Mouse (Mus musculus): ENCODE data around the gene Metrn.

Gene Metrn

DNA sequence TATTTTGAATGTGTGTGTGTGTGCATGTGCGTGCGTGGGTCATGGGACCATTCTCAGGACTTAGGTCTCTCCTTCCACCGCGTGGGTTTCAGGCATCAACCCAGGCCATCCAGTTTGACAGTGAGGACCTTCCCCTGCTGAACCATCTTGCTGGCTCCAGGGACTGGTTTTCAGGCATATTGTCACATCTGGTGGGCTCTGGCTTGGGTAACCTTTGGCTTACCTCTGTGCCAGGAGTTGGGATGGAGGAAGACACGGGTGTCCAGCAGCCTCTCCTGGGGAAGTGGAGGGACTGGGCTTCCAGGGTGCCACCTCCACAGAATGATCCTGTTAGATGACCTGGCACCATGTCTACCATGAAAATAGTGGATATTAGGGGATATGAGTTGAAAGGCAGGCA is 19.0 kb downstream of the Metrn start:
- no peak for DNase-seq (ENCODE audit: low read depth in 1 of 2, low spot score in 2 of 2)

DNA sequence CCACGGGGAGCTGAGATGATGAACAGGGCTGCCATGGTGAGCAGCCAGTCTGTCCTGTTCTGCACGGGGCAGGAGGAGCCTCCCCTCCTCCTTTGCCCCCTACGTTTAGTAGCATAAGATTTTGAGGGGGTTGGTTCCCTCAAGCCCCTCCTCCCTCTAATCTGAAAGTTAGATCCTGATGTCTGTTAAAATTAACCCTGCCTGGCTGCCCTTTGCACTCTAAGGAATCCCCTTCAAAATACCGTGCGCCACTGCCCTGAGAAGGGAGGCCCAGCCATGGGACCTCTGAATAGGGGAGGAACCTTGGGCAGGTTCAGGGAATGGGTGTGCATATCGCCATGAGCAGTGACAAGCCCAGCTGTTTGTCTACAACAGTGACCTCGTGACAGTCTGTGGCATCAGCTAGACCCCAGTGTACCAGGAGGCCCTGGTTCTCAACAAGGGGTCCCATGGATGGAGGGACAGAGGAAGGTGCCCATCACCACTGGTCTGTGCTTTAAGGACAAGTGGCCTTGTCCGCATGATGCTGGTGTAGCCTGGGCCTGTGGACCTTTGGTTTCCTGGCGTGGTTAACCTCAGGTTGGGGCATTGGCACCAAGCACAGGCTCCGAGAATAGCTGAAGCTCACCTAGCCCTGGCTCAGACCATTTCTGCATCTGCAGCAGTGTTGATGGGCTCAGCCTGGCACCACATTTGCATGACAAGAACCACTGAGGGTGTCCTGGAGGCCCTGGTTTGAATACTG is 21.4 kb downstream of the Metrn start:
- no peak for DNase-seq (ENCODE audit: low read depth in 1 of 2, low spot score in 2 of 2)

DNA sequence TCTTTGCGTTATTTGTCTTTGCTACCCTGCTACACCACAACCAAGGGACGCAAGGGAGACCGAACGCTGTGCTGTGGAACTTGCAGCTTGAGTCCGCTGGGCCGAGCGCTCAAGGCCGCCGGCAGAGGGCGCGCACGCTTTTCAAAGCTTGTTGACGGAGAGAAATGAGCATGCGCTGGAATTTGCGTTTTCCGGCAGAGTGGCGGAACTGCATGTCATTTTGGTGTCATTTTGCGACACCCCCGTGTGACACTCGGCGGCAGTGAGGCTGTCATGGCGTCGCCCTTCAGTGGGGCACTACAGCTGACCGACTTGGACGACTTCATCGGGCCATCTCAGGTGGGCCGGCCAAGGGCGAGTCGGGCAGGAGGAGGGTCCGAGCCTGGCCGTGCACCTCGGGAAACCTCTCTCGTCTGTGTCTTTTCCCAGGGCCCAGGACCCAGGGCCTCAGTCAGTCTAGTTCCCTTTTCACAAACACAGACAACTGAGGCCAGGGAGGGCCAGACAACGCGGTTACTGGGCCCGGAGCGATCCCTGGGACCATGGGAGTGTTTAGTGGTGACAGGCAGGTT is 23.3 kb downstream of the Metrn start, which contains the start of gene Narfl:
Narfl (plus strand) TSS at position 228 of the 572 bp plus-strand sequence.
- DNase-seq (ENCODE audit: low read depth in 1 of 2, low spot score in 2 of 2) = peak; percentile 90 to 96

DNA sequence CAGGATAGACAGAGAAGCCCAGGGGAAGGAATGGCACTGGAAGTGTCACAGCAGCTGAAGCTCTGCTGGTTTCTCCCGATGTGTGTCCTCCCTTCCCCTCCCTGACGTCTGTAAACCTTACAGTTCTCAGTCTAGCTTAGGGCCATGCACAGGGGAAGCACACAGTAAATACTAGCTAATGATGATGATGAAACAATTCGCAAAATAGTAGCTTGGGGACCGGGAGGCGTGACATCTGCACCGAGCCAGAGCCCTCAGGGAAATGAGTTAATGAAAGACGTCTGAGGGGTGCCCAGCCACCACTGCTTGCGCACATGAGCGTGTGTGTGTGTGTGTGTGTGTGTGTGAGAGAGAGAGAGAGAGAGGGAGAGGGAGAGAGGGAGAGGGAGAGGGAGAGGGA is 27.6 kb downstream of the Metrn start:
- DNase-seq (ENCODE audit: low read depth in 1 of 2, low spot score in 2 of 2) = no peak

DNA sequence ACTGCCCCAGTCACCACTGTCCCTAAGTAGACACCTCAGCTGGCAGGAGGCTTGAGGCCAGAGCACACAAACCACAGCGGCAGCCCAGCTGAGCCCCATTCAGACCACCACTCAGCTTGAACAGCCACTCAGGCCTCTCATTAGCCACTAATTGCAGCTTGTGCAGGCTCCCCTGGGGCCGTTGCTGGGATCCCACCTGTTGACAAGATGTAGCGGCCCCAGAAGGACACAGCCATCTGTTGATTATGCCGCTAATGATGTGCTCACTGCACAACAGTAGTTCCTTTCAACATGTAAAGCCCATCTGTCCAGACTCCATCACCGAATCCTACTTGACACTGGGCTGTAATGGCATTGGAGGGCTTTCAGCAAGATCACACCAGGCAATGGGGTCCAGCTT is 31.1 kb downstream of the Metrn start:
- DNase-seq (ENCODE audit: low read depth in 1 of 2, low spot score in 2 of 2) = no peak

DNA sequence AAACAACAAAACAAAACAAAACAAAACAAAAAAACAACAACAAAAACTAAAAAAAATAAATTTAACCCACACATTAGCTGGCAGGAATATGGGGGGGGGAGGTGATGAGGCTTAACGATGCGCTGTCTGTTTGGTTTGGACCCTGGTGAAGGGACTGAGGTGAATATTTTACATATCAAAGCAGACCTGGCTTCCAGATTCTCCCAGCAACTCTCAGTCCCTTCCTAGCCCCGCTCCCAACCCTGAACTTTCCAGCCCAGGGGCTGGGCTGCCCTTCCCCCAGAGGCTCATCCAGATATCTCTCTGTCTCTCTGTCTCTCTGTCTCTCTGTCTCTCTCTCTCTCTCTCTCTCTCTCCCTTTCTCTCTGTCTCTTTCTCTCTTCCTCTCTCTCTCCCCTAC is 34.3 kb downstream of the Metrn start:
- no peak for DNase-seq (ENCODE audit: low read depth in 1 of 2, low spot score in 2 of 2)

DNA sequence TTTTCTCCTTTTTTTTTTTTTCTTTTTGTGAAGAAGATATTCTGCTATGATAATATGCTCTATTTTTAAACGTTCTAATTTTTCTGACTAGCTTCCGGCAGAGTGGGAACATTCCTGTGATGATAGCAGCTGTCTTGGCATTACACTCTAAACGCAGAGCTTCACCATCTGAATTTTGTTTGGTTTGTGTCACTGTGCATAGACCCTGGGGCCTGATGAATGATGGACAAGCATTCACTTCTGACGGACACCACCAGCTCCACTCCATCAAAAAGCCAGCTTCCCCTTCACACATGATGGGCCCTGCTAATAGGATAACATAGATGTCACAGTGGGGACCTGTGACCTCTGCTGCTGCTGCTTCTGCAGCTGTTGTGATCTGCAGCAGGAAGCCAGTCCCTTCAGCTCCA is 35.4 kb downstream of the Metrn start:
- DNase-seq (ENCODE audit: low read depth in 1 of 2, low spot score in 2 of 2) = no peak

DNA sequence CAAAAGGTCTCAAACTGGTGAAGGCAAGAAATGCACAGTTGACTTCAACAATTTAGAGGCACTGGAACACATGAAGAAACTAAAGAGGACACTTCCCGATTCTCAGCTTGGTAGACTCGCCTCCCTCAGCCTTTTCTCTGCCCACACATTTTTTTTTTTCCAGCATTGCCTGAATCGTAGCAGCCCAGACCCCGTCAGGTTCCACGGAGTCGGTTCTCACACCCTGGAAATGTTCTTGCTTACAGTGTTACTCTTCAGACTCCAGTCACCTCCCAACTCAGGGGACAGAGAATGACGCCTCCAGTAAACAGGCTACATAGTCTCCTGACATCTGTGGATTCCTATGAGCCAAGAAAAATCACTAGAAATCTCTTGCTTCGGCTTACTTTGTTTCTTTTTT is 36.8 kb downstream of the Metrn start:
- DNase-seq (ENCODE audit: low read depth in 1 of 2, low spot score in 2 of 2) = no peak

DNA sequence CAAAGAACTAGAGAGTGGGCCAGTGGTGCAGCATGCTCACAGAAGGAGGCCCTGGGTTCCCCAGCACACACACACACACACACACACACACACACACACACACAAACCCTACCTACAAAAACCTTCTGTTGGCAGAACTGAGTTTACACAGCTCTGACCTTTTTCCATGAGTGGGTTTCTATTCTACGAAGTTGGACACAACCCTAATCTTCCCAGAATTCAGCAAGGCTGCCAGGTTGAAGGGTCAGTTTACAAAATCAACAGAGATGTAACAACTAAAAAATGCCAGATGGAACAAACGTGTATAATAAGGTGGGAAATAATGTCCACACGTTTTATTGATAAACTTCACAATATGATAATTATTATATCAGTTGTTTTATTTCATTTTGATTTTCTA is 39.2 kb downstream of the Metrn start:
- DNase-seq (ENCODE audit: low read depth in 1 of 2, low spot score in 2 of 2) = no peak

DNA sequence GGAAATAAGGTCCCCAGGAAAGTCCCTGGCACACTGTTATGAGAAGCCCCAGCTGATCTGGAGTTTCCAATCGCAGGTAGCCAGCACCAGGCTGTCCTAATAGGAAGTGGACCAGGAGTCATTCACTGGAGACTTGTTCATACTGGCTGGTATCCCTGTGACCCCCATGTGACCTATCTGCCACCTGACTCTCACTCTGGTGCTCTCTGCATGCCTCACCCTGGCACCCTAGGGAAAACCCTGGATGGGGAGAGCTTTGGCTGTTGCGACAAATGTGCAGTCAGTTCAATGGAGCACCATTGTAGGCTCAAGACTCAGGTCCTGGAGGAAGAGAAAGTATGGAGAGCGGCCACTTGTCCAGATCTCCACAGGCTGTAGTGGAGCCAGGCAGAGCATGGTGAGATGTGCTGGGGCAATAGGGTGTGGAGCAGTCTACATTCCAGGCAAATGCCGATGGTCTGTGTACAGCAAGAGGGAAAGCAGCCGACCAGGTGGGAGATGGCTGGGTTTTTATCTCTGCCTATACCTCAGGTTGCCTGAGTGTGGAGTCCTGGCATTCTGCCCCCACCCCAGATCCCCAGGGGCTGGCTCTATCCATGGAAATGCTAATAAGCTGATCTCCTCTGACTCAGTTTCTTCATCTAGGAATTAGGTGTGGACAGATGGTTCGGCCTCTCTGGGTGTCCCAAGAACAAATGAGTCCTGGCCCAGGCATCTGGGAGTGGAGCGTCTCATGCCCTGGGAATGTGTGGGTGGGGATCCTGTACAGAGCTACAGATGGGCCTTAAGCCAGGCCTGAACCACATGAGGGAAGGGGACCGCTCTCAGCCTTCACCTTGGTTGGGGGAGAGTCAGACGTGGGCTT is 40.3 kb downstream of the Metrn start:
- no peak for DNase-seq (ENCODE audit: low read depth in 1 of 2, low spot score in 2 of 2)

DNA sequence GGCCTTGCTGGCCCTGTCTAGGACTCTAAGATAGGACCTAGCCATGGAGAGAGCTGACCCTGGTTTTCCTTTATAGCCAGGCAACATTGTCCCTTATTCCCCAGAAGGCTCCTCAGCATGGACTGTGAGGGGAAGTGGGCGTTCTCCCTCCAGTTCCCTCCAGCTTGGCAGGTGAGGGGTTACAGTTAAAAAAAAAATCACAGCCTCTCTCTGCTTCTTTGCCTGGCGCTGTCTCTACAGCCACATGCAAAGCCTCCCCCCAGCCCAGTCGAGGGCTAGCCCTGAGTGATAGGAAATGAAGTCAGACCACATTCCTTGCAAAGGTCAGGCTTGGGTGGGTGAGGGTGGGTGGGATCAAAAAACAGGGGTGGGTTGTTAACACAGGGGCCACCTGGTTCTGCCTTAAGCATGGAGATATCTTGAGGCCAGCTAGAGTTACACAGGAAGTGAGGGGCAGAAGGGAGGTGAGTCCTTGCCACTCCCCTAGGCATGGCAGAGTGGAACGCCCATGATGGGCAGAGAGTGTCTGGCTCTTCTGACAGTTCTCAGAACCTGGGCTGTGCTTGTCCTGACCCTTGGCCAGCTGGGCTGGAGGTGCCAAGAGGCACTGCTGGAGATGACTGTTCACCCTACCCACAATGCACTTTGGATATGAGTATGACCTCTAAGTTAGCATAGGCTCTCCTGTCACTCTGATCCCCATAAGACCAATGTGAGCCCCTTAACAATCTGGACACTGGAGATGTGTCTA is 41.1 kb downstream of the Metrn start:
- no peak for DNase-seq (ENCODE audit: low read depth in 1 of 2, low spot score in 2 of 2)

DNA sequence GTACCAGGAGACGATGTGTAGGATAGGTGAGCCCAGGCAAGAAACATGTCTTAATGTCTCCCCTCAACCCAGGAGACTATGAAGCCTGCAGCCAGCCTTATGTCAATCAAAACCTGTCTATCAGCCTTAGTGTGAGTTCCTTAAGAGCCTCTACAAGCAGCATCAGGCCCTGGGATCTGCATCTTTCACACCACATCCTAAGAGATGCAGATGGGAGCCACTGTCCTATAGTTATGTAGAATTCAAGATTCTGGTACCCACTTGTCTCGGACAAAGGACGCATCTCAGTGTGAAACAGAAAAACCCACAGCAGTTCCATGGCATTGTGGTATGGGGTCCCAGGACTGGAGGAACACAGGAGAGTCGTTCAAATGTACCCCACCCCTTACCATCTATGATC is 41.9 kb downstream of the Metrn start:
- DNase-seq (ENCODE audit: low read depth in 1 of 2, low spot score in 2 of 2) = no peak

DNA sequence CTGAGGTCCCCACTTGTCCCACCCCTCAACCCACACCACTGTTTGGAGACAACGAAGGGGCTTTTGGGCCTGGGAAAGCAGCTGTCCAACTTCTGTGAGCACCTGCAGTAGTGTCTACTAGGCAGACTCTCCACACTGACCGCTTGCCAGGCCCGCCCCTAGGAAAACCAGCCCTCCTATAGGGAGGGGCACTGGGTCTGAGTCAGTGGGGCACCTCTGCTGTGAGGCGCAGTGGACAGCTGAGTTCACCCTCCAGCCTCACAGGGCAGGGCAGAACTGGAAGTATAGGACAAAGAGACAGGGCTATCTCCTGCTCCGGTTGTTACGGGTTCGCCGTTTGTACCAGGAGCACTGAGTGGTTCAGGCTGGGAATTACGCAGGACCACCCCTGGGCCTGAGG is 42.7 kb downstream of the Metrn start, which contains the start of gene Msln:
Msln (minus strand) TSS at position 138 of the 400 bp plus-strand sequence.
- no peak for DNase-seq (ENCODE audit: low read depth in 1 of 2, low spot score in 2 of 2)

DNA sequence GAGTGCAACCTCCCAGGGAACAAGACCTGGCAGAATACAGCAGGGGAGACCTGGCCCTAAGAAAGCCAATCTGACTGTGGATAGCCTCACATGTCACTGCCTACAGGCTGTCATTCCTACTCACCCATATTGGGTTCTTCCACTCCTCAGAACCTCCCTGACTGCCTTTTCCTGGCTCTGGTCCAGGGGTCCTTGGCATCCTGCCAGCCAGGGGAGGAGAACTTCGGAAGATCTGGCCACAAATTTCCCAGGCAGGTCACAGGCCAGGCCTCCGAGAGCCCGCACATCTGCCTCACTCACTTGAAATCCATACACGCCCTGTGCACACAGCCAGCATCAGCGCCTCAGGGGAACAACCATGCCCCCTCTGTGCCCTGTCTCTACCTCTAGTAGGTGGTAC is 45.5 kb downstream of the Metrn start:
- DNase-seq (ENCODE audit: low read depth in 1 of 2, low spot score in 2 of 2) = no peak

DNA sequence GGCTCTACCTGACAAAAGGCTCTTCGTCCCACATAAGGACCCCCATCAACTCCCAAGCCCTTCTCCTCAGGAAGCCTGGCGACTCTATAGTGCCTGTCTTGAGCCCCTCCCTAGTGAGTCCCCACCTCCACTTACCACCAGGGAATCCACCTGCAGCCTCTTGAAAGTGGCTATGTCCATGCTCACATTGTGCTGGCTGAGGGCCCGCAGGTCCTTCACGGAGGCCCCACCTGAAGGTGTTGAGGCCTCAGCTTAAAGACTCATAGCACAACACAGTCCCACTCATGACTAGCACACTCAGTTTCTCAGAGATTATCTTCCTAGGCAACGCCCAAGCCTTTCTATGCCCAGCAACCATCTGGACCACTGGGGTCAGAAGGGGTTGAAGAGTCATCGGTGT is 47.6 kb downstream of the Metrn start:
- DNase-seq (ENCODE audit: low read depth in 1 of 2, low spot score in 2 of 2) = no peak

DNA sequence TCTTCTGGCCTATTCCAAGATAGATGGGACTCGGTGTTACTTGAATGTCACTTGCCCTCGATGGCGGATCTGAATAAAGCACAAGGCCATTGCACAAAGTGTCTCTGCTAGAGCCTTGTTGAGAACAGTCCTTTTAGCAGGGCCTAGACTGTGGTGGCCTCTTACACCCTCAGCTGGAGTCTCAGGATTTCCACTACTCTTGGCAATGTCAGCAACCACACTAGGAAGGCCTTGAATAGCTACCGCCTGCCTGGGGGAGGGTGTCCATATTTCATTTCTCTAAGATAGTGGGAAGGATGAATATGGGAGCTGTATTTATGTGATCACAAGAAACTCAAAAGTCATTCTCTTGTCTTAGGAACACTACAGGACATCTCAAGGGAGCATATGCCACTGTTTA is 48.7 kb downstream of the Metrn start:
- DNase-seq (ENCODE audit: low read depth in 1 of 2, low spot score in 2 of 2) = no peak

DNA sequence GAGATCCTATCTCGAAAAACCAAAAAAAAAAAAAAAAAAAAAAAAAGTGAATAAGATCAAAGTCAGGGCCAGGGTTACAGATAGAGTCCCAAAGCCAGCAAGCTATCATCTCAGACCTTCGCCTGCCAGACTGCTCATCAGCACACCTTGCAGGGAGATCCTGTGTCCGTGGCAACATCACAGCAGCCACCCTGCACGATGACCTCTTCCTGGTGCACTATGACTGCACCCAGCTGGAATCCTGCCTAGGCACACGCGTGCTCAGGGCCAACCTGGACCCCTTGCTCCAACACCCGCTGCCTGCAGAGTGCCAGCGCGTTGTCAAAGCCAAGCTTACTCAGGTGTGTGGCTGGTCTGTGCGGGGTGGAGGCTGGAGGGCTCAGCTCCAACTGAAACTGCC is 52.6 kb downstream of the Metrn start:
- no peak for DNase-seq (ENCODE audit: low read depth in 1 of 2, low spot score in 2 of 2)

DNA sequence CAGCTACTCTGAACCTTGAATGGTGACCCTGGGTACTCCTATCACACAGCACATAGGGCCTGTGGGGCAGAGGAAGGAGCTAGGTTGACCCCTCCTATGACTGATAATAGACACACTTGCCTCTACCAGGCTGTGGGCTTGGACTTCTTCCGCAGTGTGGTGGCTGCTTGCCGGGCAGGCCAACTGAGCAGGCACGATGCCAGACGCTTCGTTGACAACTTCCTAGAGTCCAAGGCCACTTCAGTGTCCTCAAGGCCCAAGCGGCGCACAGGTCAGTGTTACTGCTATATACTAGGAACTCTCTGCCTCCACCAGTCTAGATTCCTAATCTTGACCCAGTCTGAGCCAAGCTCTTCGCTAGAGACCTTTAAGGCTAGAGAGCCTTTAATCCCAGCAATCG is 53.1 kb downstream of the Metrn start:
- DNase-seq (ENCODE audit: low read depth in 1 of 2, low spot score in 2 of 2) = no peak

All from monocyte, adult 2 months (primary cell).